Mouse (Mus musculus) intestine, postnatal 0 days (tissue): ENCODE results near the gene Sipa1l1. TPM values are rescaled to one million over a fixed set of nuclear protein-coding genes. Genes with fewer than 3 reads are reported as not detected.

Experiments
- ATAC-seq: fragments of 200-750 bp; cut with Nextera tagmentation; 2 replicates; pipeline ENCODE4 v1.8.0; 2017; ENCODE audit warnings: mild to moderate bottlenecking, moderate TSS enrichment, moderate library complexity
- H3K27ac ChIP-seq: fragments of 300-500 bp; sonication (generic); 2 replicates; pipeline ENCODE4 v1.5.1; 2014; ENCODE audit warnings: mild to moderate bottlenecking, low read depth, low read length, moderate library complexity
- H3K27me3 ChIP-seq: fragments of 300-500 bp; sonication (generic); replicated peaks from 2 replicates; pipeline ENCODE4 v1.6.1; 2014; ENCODE audit warnings: low read length, mixed read lengths; ENCODE audit not compliant: control insufficient read depth, insufficient read depth
- H3K36me3 ChIP-seq: fragments of 300-500 bp; sonication (generic); 2 replicates; pipeline ENCODE4 v1.6.1; 2014; ENCODE audit warnings: mild to moderate bottlenecking, moderate library complexity; ENCODE audit not compliant: control insufficient read depth, insufficient read depth
- H3K4me1 ChIP-seq: fragments of 300-500 bp; sonication (generic); replicated peaks from 2 replicates; pipeline ENCODE4 v1.6.1; 2014; ENCODE audit warnings: antibody characterized with exemption, low read length, mixed read lengths; ENCODE audit not compliant: control insufficient read depth, insufficient read depth
- H3K4me2 ChIP-seq: fragments of 300-500 bp; sonication (generic); replicated peaks from 2 replicates; pipeline ENCODE4 v1.6.1; 2014; ENCODE audit warnings: low read depth, mild to moderate bottlenecking, moderate library complexity
- H3K4me3 ChIP-seq: fragments of 300-500 bp; sonication (generic); 2 replicates; pipeline ENCODE4 v1.5.1; 2014; ENCODE audit warnings: low read depth, low read length
- H3K9ac ChIP-seq: fragments of 300-500 bp; sonication (generic); 2 replicates; pipeline ENCODE4 v1.6.1; 2014; ENCODE audit warnings: mild to moderate bottlenecking, low read depth, low read length
- H3K9me3 ChIP-seq: fragments of 300-500 bp; sonication (generic); 2 replicates; pipeline ENCODE4 v1.6.1; 2016; ENCODE audit warnings: mixed run types; ENCODE audit not compliant: control insufficient read depth
- CTCF ChIP-seq: sonication (generic); IDR thresholded peaks from 2 replicates; pipeline ENCODE4 v1.5.1; 2016; ENCODE audit warnings: low read depth, mild to moderate bottlenecking, control low read depth, antibody characterized with exemption, moderate library complexity
- WGBS: fragments of 180-500 bp; shearing (Covaris S2); extraction: QIAGEN DNeasy Blood & Tissue Kit; methylation state at CpG from one replicate; pipeline ENCODE4 v1.1.7; 2014; 5-methylcytosine and 5-hydroxymethylcytosine counted together
- polyA plus RNA-seq: library from polyadenylated mRNA; unstranded; fragments of >200 nt; fragmentation: Nextera tagmentation; extraction: Ambion mirVana; gene quantifications from 2 replicates; pipeline ENCODE4 v1.2.1, GENCODE M21; 2015

Gene Sipa1l1
- polyA plus RNA-seq, 1 experiment from 2014 or later = 10.2 TPM

- WGBS = 90% methylated on average over 3 of the region's 3 CpGs
- Histone ChIP-seq H3K9me3 (no peaks in the 10 kb centered on the region), H3K4me2 (no peak overlapping the region), H3K36me3 (no peaks in the 10 kb centered on the region), H3K4me1 (no peaks in the 10 kb centered on the region; the same call in 1 of the 2 replicates), H3K27me3 (no peaks in the 10 kb centered on the region), H3K9ac (no peak overlapping the region), H3K4me3 (no peak overlapping the region), H3K27ac (no peak overlapping the region)
- ATAC-seq = no peak
- TF ChIP-seq CTCF = no peak
Measured at GRCm38 (mm10) chr12:82233177-82233576, 64.1 kb downstream of the Sipa1l1 start.

- no peak overlapping the region for H3K27ac ChIP-seq
- no peak for ATAC-seq
- no peak overlapping the region for H3K4me3 ChIP-seq
- H3K4me2 ChIP-seq = no peak overlapping the region
- no peaks in the 10 kb centered on the region for H3K27me3 ChIP-seq
- no peak for TF ChIP-seq CTCF
- H3K9me3 ChIP-seq = no peaks in the 10 kb centered on the region
- H3K36me3 ChIP-seq = no peaks in the 10 kb centered on the region
- no peak overlapping the region for H3K9ac ChIP-seq
- 87% methylated on average over 14 of the region's 14 CpGs for WGBS
- H3K4me1 ChIP-seq = no peaks in the 10 kb centered on the region; the same call in 1 of the 2 replicates
Measured at GRCm38 (mm10) chr12:82234463-82235223, 65.5 kb downstream of the Sipa1l1 start.

- no peaks in the 10 kb centered on the region for H3K27me3 ChIP-seq
- H3K4me2 ChIP-seq = no peak overlapping the region
- no peaks in the 10 kb centered on the region for H3K36me3 ChIP-seq
- TF ChIP-seq CTCF = no peak
- no peak overlapping the region for H3K9ac ChIP-seq
- 91% methylated on average over 4 of the region's 4 CpGs for WGBS
- no peaks in the 10 kb centered on the region for H3K4me1 ChIP-seq
- no peak for ATAC-seq
- H3K4me3 ChIP-seq = no peak overlapping the region
- H3K27ac ChIP-seq = no peak overlapping the region
- H3K9me3 ChIP-seq = no peaks in the 10 kb centered on the region
Measured at GRCm38 (mm10) chr12:82237095-82237494, 68.0 kb downstream of the Sipa1l1 start.

- Histone ChIP-seq H3K27me3 (no peaks in the 10 kb centered on the region), H3K4me3 (no peak overlapping the region), H3K9me3 (no peaks in the 10 kb centered on the region), H3K4me2 (no peak overlapping the region), H3K9ac (no peak overlapping the region), H3K36me3 (no peaks in the 10 kb centered on the region), H3K4me1 (no peaks in the 10 kb centered on the region), H3K27ac (no peak overlapping the region)
- no peak for ATAC-seq
- 65% methylated on average over 4 of the region's 4 CpGs for WGBS
- TF ChIP-seq CTCF = no peak
Measured at GRCm38 (mm10) chr12:82237946-82238345, 68.8 kb downstream of the Sipa1l1 start.

- Histone ChIP-seq H3K4me2 (no peak overlapping the region), H3K9me3 (no peaks in the 10 kb centered on the region), H3K27me3 (no peaks in the 10 kb centered on the region), H3K36me3 (no peaks in the 10 kb centered on the region), H3K4me1 (no peaks in the 10 kb centered on the region), H3K9ac (no peak overlapping the region), H3K27ac (no peak overlapping the region), H3K4me3 (no peak overlapping the region)
- WGBS = 78% methylated on average over 6 of the region's 6 CpGs
- ATAC-seq = no peak
- no peak for TF ChIP-seq CTCF
Measured at GRCm38 (mm10) chr12:82240674-82241073, 71.6 kb downstream of the Sipa1l1 start.

GRCm38 (mm10) chr12:82245219-82245618 lies 76.1 kb downstream of the Sipa1l1 start:
- no peak for ATAC-seq
- no peak overlapping the region for H3K27ac ChIP-seq

More at GRCm38 (mm10) chr12:82245219-82245618, 76.1 kb downstream of the Sipa1l1 start:
- 55% methylated on average over 6 of the region's 6 CpGs for WGBS
- Histone ChIP-seq H3K36me3 (no peaks in the 10 kb centered on the region), H3K9me3 (no peaks in the 10 kb centered on the region), H3K4me3 (no peak overlapping the region), H3K9ac (no peak overlapping the region), H3K27me3 (no peaks in the 10 kb centered on the region), H3K4me1 (peaks cover 7% of the 10 kb centered on the region; the same call in 1 of the 2 replicates), H3K4me2 (no peak overlapping the region)
- TF ChIP-seq CTCF = no peak
